Mouse (Mus musculus): ENCODE data around the gene Fbxo27.

GRCm38 (mm10) chr7:28675746-28676145 is 16.9 kb upstream of the Fbxo27 start:
- TF ChIP-seq CTCF (IDR thresholded peaks at IDR 0.05; ENCODE audit: borderline replicate concordance, insufficient read depth, low read length) (peak; percentile 22; the same call in 1 of the 2 replicates), POLR2A (IDR thresholded peaks at IDR 0.05; ENCODE audit: low read depth, low read length) (no peak)
